Mouse (Mus musculus) liver, embryonic 11.5 days (tissue): ENCODE results near the gene Fgfr2. TPM values are rescaled to one million over a fixed set of nuclear protein-coding genes. Genes with fewer than 3 reads are reported as not detected.

Experiments
- ATAC-seq: fragments of 200-750 bp; cut with Nextera tagmentation; replicated peaks from 2 replicates; pipeline ENCODE4 v1.8.0; 2017; ENCODE audit warnings: moderate number of reproducible peaks, mild to moderate bottlenecking, moderate TSS enrichment, moderate library complexity; ENCODE audit not compliant: low FRiP score
- DNase-seq: peaks from one replicate; pipeline ENCODE4 v3.0.0-alpha.2; 2017; ENCODE audit warnings: low spot score
- H3K27ac ChIP-seq: fragments of 300-500 bp; sonication (generic); 2 replicates; pipeline ENCODE4 v1.5.1; 2014; ENCODE audit warnings: mild to moderate bottlenecking, low read depth, low read length, control low read depth
- H3K27me3 ChIP-seq: fragments of 300-500 bp; sonication (generic); replicated peaks from 2 replicates; pipeline ENCODE4 v1.6.1; 2014; ENCODE audit warnings: low read length, mixed read lengths; ENCODE audit not compliant: control insufficient read depth, insufficient read depth
- H3K36me3 ChIP-seq: fragments of 300-500 bp; sonication (generic); 2 replicates; pipeline ENCODE4 v1.6.1; 2014; ENCODE audit warnings: mild to moderate bottlenecking, low read length, moderate library complexity, mixed read lengths; ENCODE audit not compliant: control insufficient read depth, insufficient read depth
- H3K4me1 ChIP-seq: fragments of 300-500 bp; sonication (generic); replicated peaks from 2 replicates; pipeline ENCODE4 v1.6.1; 2014; ENCODE audit warnings: low read length, mixed read lengths; ENCODE audit not compliant: control insufficient read depth, insufficient read depth
- H3K4me2 ChIP-seq: fragments of 300-500 bp; sonication (generic); 2 replicates; pipeline ENCODE4 v1.6.1; 2014; ENCODE audit warnings: mild to moderate bottlenecking, control low read depth, moderate library complexity
- H3K4me3 ChIP-seq: fragments of 300-500 bp; sonication (generic); 2 replicates; pipeline ENCODE4 v1.5.1; 2014; ENCODE audit warnings: low read depth, low read length, control low read depth
- H3K9ac ChIP-seq: fragments of 300-500 bp; sonication (generic); 2 replicates; pipeline ENCODE4 v1.6.1; 2014; ENCODE audit warnings: low read depth, low read length, control low read depth
- H3K9me3 ChIP-seq: fragments of 300-500 bp; sonication (generic); 2 replicates; pipeline ENCODE4 v1.6.1; 2016; ENCODE audit warnings: low read length, inconsistent platforms, mixed read lengths; ENCODE audit not compliant: control insufficient read depth
- whole genome bisulfite sequencing: fragments of 180-500 bp; shearing (Covaris S2); extraction: QIAGEN DNeasy Blood & Tissue Kit; methylation state at CpG from one replicate; pipeline ENCODE4 v1.1.7; 2014; 5-methylcytosine and 5-hydroxymethylcytosine counted together
- polyA plus RNA-seq: library from polyadenylated mRNA; unstranded; fragments of >200 nt; fragmentation: Nextera tagmentation; extraction: Ambion mirVana; gene quantifications from 2 replicates; pipeline ENCODE4 v1.2.1, GENCODE M21; 2014

The Fgfr2 gene
- polyA plus RNA-seq, 1 experiment from 2014 or later, result 32.6 TPM

- Histone ChIP-seq H3K9ac (no peak overlapping the region), H3K36me3 (no peaks in the 10 kb centered on the region), H3K4me2 (no peak overlapping the region), H3K9me3 (no peaks in the 10 kb centered on the region), H3K27ac (no peak overlapping the region), H3K4me1 (no peaks in the 10 kb centered on the region), H3K4me3 (no peak overlapping the region), H3K27me3 (no peaks in the 10 kb centered on the region)
- ATAC-seq (no peak), DNase-seq (no peak)
- 84% methylated on average over 13 of the region's 13 CpGs for WGBS
Observed at GRCm38 (mm10) chr7:130904571-130905365, 2218.4 kb downstream of the Fgfr2 start.

DNA sequence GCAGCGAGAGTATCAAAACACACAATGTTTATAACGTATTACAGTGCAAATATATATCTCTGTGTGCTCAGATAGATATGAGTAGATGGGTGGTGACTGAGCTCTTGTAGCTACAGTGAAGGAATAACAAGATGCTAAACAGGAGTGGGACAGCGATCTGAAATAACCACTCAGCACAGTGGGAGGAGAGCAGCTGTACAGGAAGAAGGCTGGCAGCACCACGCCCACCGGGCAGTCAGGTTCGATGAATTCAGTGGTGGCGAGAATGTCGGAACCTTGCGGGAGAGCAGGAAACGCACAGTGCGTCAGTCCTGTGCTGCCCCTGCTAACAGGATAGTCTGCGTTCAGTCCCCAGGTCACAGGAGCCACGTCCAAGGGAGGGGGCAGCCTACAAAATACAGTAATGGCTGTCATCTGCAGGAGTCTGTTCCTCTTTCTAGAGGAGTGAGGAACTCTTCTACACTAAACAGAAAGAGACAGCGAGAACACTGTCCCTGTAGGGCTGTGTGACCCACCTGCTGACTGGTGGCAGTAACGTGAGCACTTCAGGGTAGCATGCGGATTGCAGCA lies 2219.6 kb downstream of the Fgfr2 start:
- WGBS, result 74% methylated on average over 16 of the region's 16 CpGs
- no peaks in the 10 kb centered on the region for H3K27me3 ChIP-seq
- no peaks in the 10 kb centered on the region for H3K4me1 ChIP-seq
- H3K27ac ChIP-seq, result no peak overlapping the region
- H3K9ac ChIP-seq, result no peak overlapping the region
- DNase-seq (no peak), ATAC-seq (no peak)
- no peaks in the 10 kb centered on the region for H3K9me3 ChIP-seq
- no peak overlapping the region for H3K4me3 ChIP-seq
- H3K4me2 ChIP-seq, result no peak overlapping the region
- H3K36me3 ChIP-seq, result no peaks in the 10 kb centered on the region; the same call in 1 of the 2 replicates

- Histone ChIP-seq H3K9me3 (no peaks in the 10 kb centered on the region), H3K27me3 (no peaks in the 10 kb centered on the region), H3K27ac (no peak overlapping the region), H3K9ac (no peak overlapping the region), H3K36me3 (no peaks in the 10 kb centered on the region; the same call in 1 of the 2 replicates), H3K4me3 (no peak overlapping the region), H3K4me2 (no peak overlapping the region), H3K4me1 (no peaks in the 10 kb centered on the region)
- ATAC-seq (no peak), DNase-seq (no peak)
- 89% methylated on average over 1 of the region's 1 CpGs for WGBS
Observed at GRCm38 (mm10) chr7:130902929-130903328, 2220.2 kb downstream of the Fgfr2 start.

DNA sequence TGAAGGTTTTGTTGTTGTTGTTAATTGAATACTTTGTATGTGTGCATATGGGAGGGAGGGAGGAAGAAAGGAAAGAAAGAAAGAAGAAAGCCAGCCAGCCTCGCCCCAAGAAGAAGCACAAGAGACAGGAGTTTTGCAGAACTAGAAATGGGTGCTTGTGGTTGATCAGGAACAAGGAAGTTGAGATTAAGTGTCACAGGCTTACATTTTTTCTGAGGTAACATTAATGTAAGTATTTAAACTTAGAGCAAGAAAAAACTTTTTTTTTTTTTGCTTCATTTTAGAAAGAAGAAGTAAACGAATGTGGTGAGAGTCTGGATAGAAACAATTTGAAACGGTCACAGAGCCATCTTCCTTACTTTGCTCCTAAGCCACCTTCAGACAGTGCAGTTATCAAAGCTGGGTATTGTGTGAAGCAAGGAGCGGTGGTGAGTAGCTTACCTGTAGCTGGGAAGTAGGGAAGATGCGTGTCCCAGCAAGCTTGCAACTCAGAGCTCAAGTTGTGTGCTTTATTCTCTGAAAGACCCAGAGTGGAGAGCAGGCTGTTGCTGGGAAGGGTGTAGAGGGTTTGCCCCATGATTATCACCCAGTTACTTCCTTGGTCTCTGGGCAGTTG lies 2222.8 kb downstream of the Fgfr2 start:
- ATAC-seq (no peak), DNase-seq (no peak)
- Histone ChIP-seq H3K9ac (no peak overlapping the region), H3K27ac (no peak overlapping the region), H3K4me1 (no peaks in the 10 kb centered on the region), H3K27me3 (no peaks in the 10 kb centered on the region), H3K4me2 (no peak overlapping the region), H3K9me3 (no peaks in the 10 kb centered on the region), H3K36me3 (no peaks in the 10 kb centered on the region; the same call in 1 of the 2 replicates), H3K4me3 (no peak overlapping the region)
- WGBS, result 73% methylated on average over 5 of the region's 5 CpGs

- H3K4me3 ChIP-seq, result no peak overlapping the region
- H3K4me1 ChIP-seq, result no peaks in the 10 kb centered on the region
- no peak overlapping the region for H3K9ac ChIP-seq
- H3K36me3 ChIP-seq, result no peaks in the 10 kb centered on the region; the same call in 1 of the 2 replicates
- no peaks in the 10 kb centered on the region for H3K9me3 ChIP-seq
- DNase-seq (no peak), ATAC-seq (no peak)
- no peaks in the 10 kb centered on the region for H3K27me3 ChIP-seq
- H3K27ac ChIP-seq, result no peak overlapping the region
- WGBS, result 75% methylated on average over 4 of the region's 4 CpGs
- H3K4me2 ChIP-seq, result no peak overlapping the region
Observed at GRCm38 (mm10) chr7:130898373-130898772, 2224.8 kb downstream of the Fgfr2 start.

DNA sequence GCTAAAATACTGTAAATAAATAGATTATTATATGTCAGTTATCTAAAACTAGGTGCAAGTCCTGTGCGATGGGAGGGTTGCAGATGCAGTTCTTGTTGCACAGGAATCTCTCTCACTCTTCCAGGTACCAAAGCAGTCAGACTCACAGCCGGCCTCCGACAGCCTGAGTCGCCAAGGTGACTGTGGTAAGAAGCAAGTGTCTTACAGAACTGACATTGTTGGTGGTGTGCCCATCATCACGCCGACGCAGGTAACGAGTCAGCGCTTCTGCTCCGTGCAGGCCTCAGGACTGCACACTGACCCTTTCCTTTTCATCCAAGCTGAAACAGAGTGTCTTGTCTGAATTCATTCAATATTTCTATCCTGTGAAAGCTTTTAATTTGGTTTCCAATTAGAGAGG lies 2225.9 kb downstream of the Fgfr2 start:
- 89% methylated on average over 10 of the region's 10 CpGs for WGBS
- ATAC-seq (no peak), DNase-seq (no peak)
- Histone ChIP-seq H3K4me2 (no peak overlapping the region), H3K27ac (no peak overlapping the region), H3K36me3 (no peaks in the 10 kb centered on the region; the same call in 1 of the 2 replicates), H3K4me1 (no peaks in the 10 kb centered on the region), H3K9ac (no peak overlapping the region), H3K27me3 (no peaks in the 10 kb centered on the region), H3K9me3 (no peaks in the 10 kb centered on the region), H3K4me3 (no peak overlapping the region)

DNA sequence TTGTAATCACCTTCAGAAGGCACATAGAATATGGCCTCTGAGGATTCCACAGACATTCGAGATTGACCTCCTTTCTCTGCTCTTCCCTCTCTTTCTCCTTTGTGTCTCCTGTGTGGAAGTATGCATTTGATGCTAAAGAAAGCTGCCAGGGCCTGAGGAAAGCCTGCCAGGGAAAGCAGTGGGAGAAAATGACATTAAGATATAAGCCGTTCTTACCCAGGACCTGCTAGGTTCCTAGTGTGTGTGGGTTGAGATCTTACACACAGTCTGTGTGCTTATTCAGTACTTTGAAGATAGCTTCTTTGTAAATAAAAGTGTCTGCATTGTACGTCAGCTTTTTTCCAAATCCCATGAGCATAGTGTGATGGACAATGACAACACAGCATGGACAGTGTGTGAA lies 2227.1 kb downstream of the Fgfr2 start:
- no peak overlapping the region for H3K4me3 ChIP-seq
- no peaks in the 10 kb centered on the region; the same call in 1 of the 2 replicates for H3K36me3 ChIP-seq
- no peak overlapping the region for H3K4me2 ChIP-seq
- no peaks in the 10 kb centered on the region for H3K9me3 ChIP-seq
- WGBS, result 82% methylated on average over 3 of the region's 3 CpGs
- ATAC-seq (no peak), DNase-seq (no peak)
- no peak overlapping the region for H3K9ac ChIP-seq
- no peaks in the 10 kb centered on the region for H3K27me3 ChIP-seq
- no peaks in the 10 kb centered on the region for H3K4me1 ChIP-seq
- H3K27ac ChIP-seq, result no peak overlapping the region

DNA sequence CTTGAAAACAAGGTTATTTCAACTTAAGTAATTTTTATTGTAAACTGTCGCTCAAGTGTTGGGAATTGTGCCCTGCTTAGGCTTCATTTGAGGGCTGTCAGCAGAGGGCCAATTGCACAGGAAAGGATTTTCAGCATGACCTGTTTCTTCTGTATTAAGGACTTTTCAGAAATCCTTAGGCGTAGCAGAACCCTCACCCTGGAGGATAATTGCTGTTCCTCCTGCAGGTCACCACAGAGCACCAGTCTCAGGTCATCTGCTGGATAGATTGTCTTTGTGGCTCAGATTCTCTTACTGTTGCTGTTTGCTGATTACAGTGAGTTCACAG lies 2227.6 kb downstream of the Fgfr2 start:
- H3K27ac ChIP-seq, result no peak overlapping the region
- 91% methylated on average over 2 of the region's 2 CpGs for WGBS
- DNase-seq (no peak), ATAC-seq (no peak)
- no peaks in the 10 kb centered on the region; the same call in 1 of the 2 replicates for H3K36me3 ChIP-seq
- no peak overlapping the region for H3K4me2 ChIP-seq
- no peaks in the 10 kb centered on the region for H3K4me1 ChIP-seq
- H3K27me3 ChIP-seq, result no peaks in the 10 kb centered on the region
- H3K4me3 ChIP-seq, result no peak overlapping the region
- no peak overlapping the region for H3K9ac ChIP-seq
- H3K9me3 ChIP-seq, result no peaks in the 10 kb centered on the region
